Mouse (Mus musculus) adrenal gland, postnatal 36 days (tissue): ENCODE data around the gene C6. TPM values are rescaled to one million over a fixed set of nuclear protein-coding genes. Genes with fewer than 3 reads are reported as not detected.

ENCODE experiments used
- DNase-seq, 2 experiments: peaks; one replicate each; pipeline ENCODE4 v3.0.0; 2021; ENCODE audit warnings: mixed read lengths in 1 of 2
- long read RNA-seq, 2 experiments: library from polyadenylated mRNA; stranded (forward); transcript quantifications; one replicate each; pipeline ENCODE4 v2.0.0; 2021; ENCODE audit warnings: borderline sequencing depth in 2 of 2
- total RNA-seq, 2 experiments: library from RNA; stranded (reverse); gene quantifications; 2 replicates each; pipeline ENCODE4 v1.2.3; 2021

The C6 gene
- 10 to 100 TPM in 1 of 2 experiments, 1 to 10 TPM in 1; 8.8 to 15.7 TPM for total RNA-seq
- long read RNA-seq, experiment 1, partial matches to known transcripts, result 4 of 7 reads
- long read RNA-seq, experiment 1, other reads (novel, unspliced or antisense), result 1 of 7 reads
- long read RNA-seq, experiment 2, partial matches to known transcripts, result 0 of 4 reads
- long read RNA-seq, experiment 2, other reads (novel, unspliced or antisense), result 3 of 4 reads

GRCm38 (mm10) chr15:4726830-4727310 is at the start of gene C6:
TSS of gene C6 (plus strand) at chr15:4727175.
- no peak for DNase-seq

- DNase-seq, result no peak
Measured at GRCm38 (mm10) chr15:4697604-4698003, 29.4 kb upstream of the C6 start.

GRCm38 (mm10) chr15:4734150-4734549 is 7.2 kb downstream of the C6 start:
- DNase-seq, result no peak

- no peak for DNase-seq
Measured at GRCm38 (mm10) chr15:4734996-4735609, 8.1 kb downstream of the C6 start.

GRCm38 (mm10) chr15:4747656-4748055 is 20.7 kb downstream of the C6 start:
- DNase-seq, result no peak

GRCm38 (mm10) chr15:4790378-4790777 is 63.4 kb downstream of the C6 start:
- DNase-seq, result no peak

GRCm38 (mm10) chr15:4796861-4797260 is 69.9 kb downstream of the C6 start:
- DNase-seq, result no peak

GRCm38 (mm10) chr15:4804256-4804655 is 77.3 kb downstream of the C6 start:
- DNase-seq, result no peak

- DNase-seq, result no peak
Measured at GRCm38 (mm10) chr15:4808131-4808530, 81.2 kb downstream of the C6 start.

GRCm38 (mm10) chr15:4814976-4815375 is 88.0 kb downstream of the C6 start:
- no peak for DNase-seq

GRCm38 (mm10) chr15:4815711-4816110 is 88.7 kb downstream of the C6 start:
- DNase-seq, result no peak

GRCm38 (mm10) chr15:4816752-4817493 is 89.9 kb downstream of the C6 start:
- no peak for DNase-seq

GRCm38 (mm10) chr15:4818437-4818836 is 91.5 kb downstream of the C6 start:
- no peak for DNase-seq

- no peak for DNase-seq
Measured at GRCm38 (mm10) chr15:4821161-4821560, 94.2 kb downstream of the C6 start.

- no peak for DNase-seq
Measured at GRCm38 (mm10) chr15:4821824-4822223, 94.8 kb downstream of the C6 start.

- DNase-seq, result no peak
Measured at GRCm38 (mm10) chr15:4827736-4828135, 100.8 kb downstream of the C6 start.

GRCm38 (mm10) chr15:4836354-4836753 is 109.4 kb downstream of the C6 start:
- DNase-seq, result no peak

GRCm38 (mm10) chr15:4850015-4850414 is 123.0 kb downstream of the C6 start:
- DNase-seq, result no peak

Other genes with a start within 250 kb of the C6 start
- gene Mroh2b, start 171.6 kb downstream of the C6 start, total RNA-seq, result not detected